Mouse (Mus musculus): ENCODE data around the gene Gm45062.

DNA sequence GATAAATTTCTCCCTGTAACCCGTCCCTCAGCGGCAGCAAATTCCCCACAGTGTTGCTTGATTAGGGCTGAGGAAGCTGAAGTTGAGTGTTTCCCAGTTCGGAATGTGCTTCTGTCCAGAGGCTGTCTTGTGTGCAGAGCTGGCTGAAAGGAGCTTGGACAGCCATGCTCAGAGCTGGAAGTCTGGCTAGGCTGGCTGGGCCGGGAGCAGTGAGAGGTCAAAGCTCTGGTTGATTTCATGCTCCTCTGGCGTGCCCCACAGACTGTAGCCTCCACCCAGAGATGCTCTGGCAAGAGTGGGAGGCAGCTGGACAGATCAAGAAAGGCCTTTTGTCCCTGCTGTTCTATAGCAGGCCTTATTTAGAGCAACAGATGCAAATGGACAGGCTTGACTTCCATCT is 187.5 kb downstream of the Gm45062 start:
- TF ChIP-seq CTCF (IDR thresholded peaks at IDR 0.05; ENCODE audit: low read depth, low read length) (no peak), EP300 (IDR thresholded peaks at IDR 0.05; ENCODE audit: insufficient read depth, low read depth, low read length) (no peak), POLR2A (IDR thresholded peaks at IDR 0.05; ENCODE audit: insufficient read depth, low read length) (no peak)

Data from ES-Bruce4 (cell line).